Mouse (Mus musculus): ENCODE measurements at regions not wholly inside any gene's neighbourhood (a gene's known extent, or its start where the extent isn't known, plus 50 kb on each side); places are given as distances from the start of the nearest gene placed in this dataset.

GRCm38 (mm10) chr13:83132671-83133638, 370.9 kb upstream of the Mef2c start:
- ATAC-seq (no peak), DNase-seq (ENCODE audit: low read depth, low spot score) (no peak)
- no peak for TF ChIP-seq CTCF (IDR thresholded peaks at IDR 0.05)
- no peaks in the 10 kb centered on the region for H3K27me3 ChIP-seq
- POLR2A ChIA-PET, result no interaction called here
- CTCF ChIA-PET, result no interaction called here
- in situ Hi-C loops (cut with MboI; ENCODE audit: low pct_unique_long_range_greater_than_20kb), result no loop called here

- POLR2A ChIA-PET, result no interaction called here
- peaks cover 4% of the 10 kb centered on the region for H3K27me3 ChIP-seq
- CTCF ChIA-PET, result no interaction called here
- DNase-seq (ENCODE audit: low read depth, low spot score) (no peak), ATAC-seq (no peak)
- TF ChIP-seq CTCF (IDR thresholded peaks at IDR 0.05), result no peak
- in situ Hi-C loops (cut with MboI; ENCODE audit: low pct_unique_long_range_greater_than_20kb), result no loop called here
These were observed 360.5 kb upstream of the Mef2c start for GRCm38 (mm10) chr13:83143316-83143715.

GRCm38 (mm10) chr13:83154626-83155124, 349.2 kb upstream of the Mef2c start:
- POLR2A ChIA-PET, result no interaction called here

GRCm38 (mm10) chr13:83159969-83160368, 343.9 kb upstream of the Mef2c start:
- no peaks in the 10 kb centered on the region for H3K27me3 ChIP-seq
- no peak for ATAC-seq
- no peak for DNase-seq (ENCODE audit: low read depth, low spot score)
- ChIA-PET CTCF (no interaction called here), POLR2A (no interaction called here)
- in situ Hi-C loops (cut with MboI; ENCODE audit: low pct_unique_long_range_greater_than_20kb), result no loop called here
- no peak for TF ChIP-seq CTCF (IDR thresholded peaks at IDR 0.05)

More at GRCm38 (mm10) chr13:83154626-83155124, 349.2 kb upstream of the Mef2c start:
- DNase-seq (ENCODE audit: low read depth, low spot score), result no peak
- H3K27me3 ChIP-seq, result peaks cover 2% of the 10 kb centered on the region
- in situ Hi-C loops (cut with MboI; ENCODE audit: low pct_unique_long_range_greater_than_20kb), result no loop called here
- ATAC-seq, result no peak
- CTCF ChIA-PET, result no interaction called here
- TF ChIP-seq CTCF (IDR thresholded peaks at IDR 0.05), result no peak

- no peak for ATAC-seq
- no peak for DNase-seq (ENCODE audit: low read depth, low spot score)
- ChIA-PET POLR2A (no interaction called here), CTCF (no interaction called here)
- in situ Hi-C loops (cut with MboI; ENCODE audit: low pct_unique_long_range_greater_than_20kb), result no loop called here
- TF ChIP-seq CTCF (IDR thresholded peaks at IDR 0.05), result no peak
- no peaks in the 10 kb centered on the region for H3K27me3 ChIP-seq
These were observed 341.1 kb upstream of the Mef2c start for GRCm38 (mm10) chr13:83162761-83163160.

GRCm38 (mm10) chr13:83175086-83175485, 328.7 kb upstream of the Mef2c start:
- CTCF ChIA-PET, result no interaction called here
- in situ Hi-C loops (cut with MboI; ENCODE audit: low pct_unique_long_range_greater_than_20kb), result no loop called here
- DNase-seq (ENCODE audit: low read depth, low spot score) (no peak), ATAC-seq (no peak)
- TF ChIP-seq CTCF (IDR thresholded peaks at IDR 0.05), result no peak
- H3K27me3 ChIP-seq, result no peaks in the 10 kb centered on the region
- POLR2A ChIA-PET, result no interaction called here

- CTCF ChIA-PET, result no interaction called here
- H3K27me3 ChIP-seq, result no peaks in the 10 kb centered on the region
- in situ Hi-C loops (cut with MboI; ENCODE audit: low pct_unique_long_range_greater_than_20kb), result no loop called here
- POLR2A ChIA-PET, result no interaction called here
- DNase-seq (ENCODE audit: low read depth, low spot score) (no peak), ATAC-seq (no peak)
- TF ChIP-seq CTCF (IDR thresholded peaks at IDR 0.05), result no peak
These were observed 301.7 kb upstream of the Mef2c start for GRCm38 (mm10) chr13:83201931-83202671.

GRCm38 (mm10) chr13:83206622-83207021, 297.2 kb upstream of the Mef2c start:
- TF ChIP-seq CTCF (IDR thresholded peaks at IDR 0.05), result no peak
- ATAC-seq (no peak), DNase-seq (ENCODE audit: low read depth, low spot score) (no peak)
- ChIA-PET CTCF (no interaction called here), POLR2A (no interaction called here)
- in situ Hi-C loops (cut with MboI; ENCODE audit: low pct_unique_long_range_greater_than_20kb), result no loop called here
- H3K27me3 ChIP-seq, result no peaks in the 10 kb centered on the region

GRCm38 (mm10) chr13:83207513-83207912, 296.3 kb upstream of the Mef2c start:
- ATAC-seq (no peak), DNase-seq (ENCODE audit: low read depth, low spot score) (no peak)
- ChIA-PET POLR2A (no interaction called here), CTCF (no interaction called here)
- H3K27me3 ChIP-seq, result no peaks in the 10 kb centered on the region
- in situ Hi-C loops (cut with MboI; ENCODE audit: low pct_unique_long_range_greater_than_20kb), result no loop called here
- no peak for TF ChIP-seq CTCF (IDR thresholded peaks at IDR 0.05)

- no peaks in the 10 kb centered on the region for H3K27me3 ChIP-seq
- ChIA-PET CTCF (no interaction called here), POLR2A (no interaction called here)
- in situ Hi-C loops (cut with MboI; ENCODE audit: low pct_unique_long_range_greater_than_20kb), result no loop called here
- ATAC-seq (no peak), DNase-seq (ENCODE audit: low read depth, low spot score) (no peak)
- TF ChIP-seq CTCF (IDR thresholded peaks at IDR 0.05), result no peak
These were observed 295.7 kb upstream of the Mef2c start for GRCm38 (mm10) chr13:83208111-83208510.

GRCm38 (mm10) chr13:83214811-83215210, 289.0 kb upstream of the Mef2c start:
- ChIA-PET CTCF (no interaction called here), POLR2A (no interaction called here)
- ATAC-seq, result no peak
- no peaks in the 10 kb centered on the region for H3K27me3 ChIP-seq
- in situ Hi-C loops (cut with MboI; ENCODE audit: low pct_unique_long_range_greater_than_20kb), result no loop called here
- DNase-seq (ENCODE audit: low read depth, low spot score), result no peak
- no peak for TF ChIP-seq CTCF (IDR thresholded peaks at IDR 0.05)
